Comparison of ENCODE assay signal across 26 mouse cellular contexts in the genomic region with DNA sequence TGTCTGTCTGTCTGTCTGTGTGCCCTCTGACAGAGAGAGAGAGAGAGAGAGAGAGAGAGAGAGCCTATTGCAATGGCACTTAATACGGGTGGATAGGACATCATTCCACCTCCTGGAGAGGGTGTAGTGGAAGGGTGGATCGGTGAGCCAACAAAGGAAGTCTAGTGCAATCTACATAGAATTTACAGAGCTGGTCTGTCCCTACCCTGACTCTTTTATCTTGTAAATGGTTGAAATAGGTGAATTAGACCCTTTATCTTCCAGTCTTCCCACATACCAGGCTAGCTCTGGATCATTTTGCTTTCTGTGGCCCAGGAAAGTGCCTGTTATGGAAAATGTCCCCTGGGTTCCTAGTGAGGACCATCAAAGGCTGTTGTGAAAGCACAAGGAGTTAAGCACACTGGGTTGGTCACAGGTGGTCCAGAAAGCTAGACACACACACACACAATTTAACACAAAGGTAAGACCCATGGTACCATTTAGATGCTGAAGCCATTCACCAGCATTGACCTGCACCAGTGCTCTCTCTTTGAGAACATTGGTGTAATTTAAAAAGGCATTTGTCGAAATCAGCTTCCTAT. TPM values are rescaled to one million over a fixed set of nuclear protein-coding genes. Genes with fewer than 3 reads are reported as not detected.
"Had no signal": no experiment of that assay in that cellular context is flagged by ENCODE, and none has a peak within 500 bp of the region (broad histone marks: within the 10 kb centered on the region; RNA-seq: fewer than 3 reads in every experiment).

No protein-coding gene starts in this region.

- H3K36me3 ChIP-seq: heart, embryonic 13.5 days; heart, embryonic 15.5 days; hindbrain, embryonic 10.5 days; hindbrain, embryonic 12.5 days; intestine, embryonic 15.5 days; limb, embryonic 13.5 days; limb, embryonic 15.5 days; liver, embryonic 12.5 days had no signal

- H3K4me3 ChIP-seq: gastrocnemius, adult 2 months; heart, adult 2 months; heart, embryonic 13.5 days; heart, embryonic 15.5 days; hindbrain, embryonic 10.5 days; hindbrain, embryonic 12.5 days; intestine, embryonic 15.5 days; layer of hippocampus, adult 2 months; limb, embryonic 13.5 days; limb, embryonic 15.5 days; liver, embryonic 12.5 days had no signal

- ATAC-seq: hindbrain, embryonic 16.5 days; inflammation-experienced regulatory T-cells, adult 6 months; intestine, embryonic 15.5 days; intestine, postnatal 0 days; liver, embryonic 12.5 days had no signal

- DNase-seq: gastrocnemius, postnatal 25 days; kidney, adult 18-20 months; kidney, adult 8-10 months; kidney, postnatal 10 days; kidney, postnatal 4 days; left cerebral cortex, postnatal 4 days had no signal

- H3K4me2 ChIP-seq: heart, embryonic 11.5 days; heart, embryonic 13.5 days; heart, embryonic 15.5 days; hindbrain, embryonic 12.5 days; hindbrain, embryonic 14.5 days; intestine, embryonic 15.5 days; limb, embryonic 13.5 days; limb, embryonic 15.5 days; liver, embryonic 12.5 days had no signal

- H3K27me3 ChIP-seq: heart, embryonic 13.5 days; intestine, embryonic 15.5 days; limb, embryonic 13.5 days; limb, embryonic 15.5 days had no signal

- H3K9me3 ChIP-seq: heart, embryonic 13.5 days; heart, embryonic 15.5 days; hindbrain, embryonic 10.5 days; hindbrain, embryonic 12.5 days; intestine, embryonic 15.5 days; limb, embryonic 13.5 days; limb, embryonic 15.5 days; liver, embryonic 12.5 days had no signal

- H3K4me1 ChIP-seq: hindbrain, embryonic 12.5 days; intestine, embryonic 15.5 days; liver, embryonic 12.5 days had no signal

- H3K27ac ChIP-seq: gastrocnemius, adult 2 months; heart, adult 2 months; heart, embryonic 13.5 days; heart, embryonic 15.5 days; hindbrain, embryonic 10.5 days; hindbrain, embryonic 12.5 days; hindbrain, embryonic 14.5 days; intestine, embryonic 15.5 days; layer of hippocampus, adult 2 months; limb, embryonic 13.5 days; limb, embryonic 15.5 days; liver, embryonic 12.5 days; liver, embryonic 14.5 days had no signal

- H3K9ac ChIP-seq: heart, embryonic 13.5 days; heart, embryonic 15.5 days; hindbrain, embryonic 12.5 days; hindbrain, embryonic 14.5 days; intestine, embryonic 15.5 days; limb, embryonic 13.5 days; limb, embryonic 15.5 days; liver, embryonic 12.5 days; liver, embryonic 14.5 days had no signal

RNA-seq across cellular contexts. Expression of a gene that starts 46.6 kb away (rescaled TPM):
- total RNA-seq: gastrocnemius, postnatal 4 days; granulocyte monocyte progenitor cell, adult 5-6 weeks had no signal
- polyA plus RNA-seq: limb, embryonic 11.5 days had no signal
